Mouse (Mus musculus): ENCODE measurements around the gene Rftn2.
A peak's percentile ranks its signal among the peaks of the same experiment; 100 is the strongest.

The Rftn2 gene

GRCm38 (mm10) chr1:55226011-55226857 is at the start of gene Rftn2:
TSS of gene Rftn2 (minus strand) at chr1:55226782.
- DNase-seq (ENCODE audit: low spot score) = no peak

- no peak for DNase-seq (ENCODE audit: low spot score)
Observed at GRCm38 (mm10) chr1:55265447-55265846, 38.9 kb upstream of the Rftn2 start.

DNA sequence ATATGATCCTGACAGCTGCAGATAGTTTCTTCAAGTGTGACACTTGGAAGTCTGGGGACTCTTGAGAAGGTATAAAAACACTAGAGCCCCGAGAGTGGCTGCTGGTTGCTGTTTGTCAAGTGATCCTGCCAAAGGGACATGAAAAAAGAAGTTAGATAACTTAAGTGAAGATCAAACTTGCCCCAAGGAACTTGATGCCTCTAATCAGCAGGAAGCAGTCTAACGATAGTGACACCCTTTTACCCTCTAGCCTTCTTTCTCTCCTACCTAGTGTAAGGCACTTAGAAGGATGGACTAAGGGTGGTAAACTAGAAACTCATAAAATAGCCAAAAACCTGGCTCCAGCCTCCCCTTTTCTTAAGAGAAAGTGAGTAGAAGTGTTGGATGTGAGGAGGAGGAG is 37.8 kb upstream of the Rftn2 start:
- DNase-seq (ENCODE audit: low spot score) = no peak

DNA sequence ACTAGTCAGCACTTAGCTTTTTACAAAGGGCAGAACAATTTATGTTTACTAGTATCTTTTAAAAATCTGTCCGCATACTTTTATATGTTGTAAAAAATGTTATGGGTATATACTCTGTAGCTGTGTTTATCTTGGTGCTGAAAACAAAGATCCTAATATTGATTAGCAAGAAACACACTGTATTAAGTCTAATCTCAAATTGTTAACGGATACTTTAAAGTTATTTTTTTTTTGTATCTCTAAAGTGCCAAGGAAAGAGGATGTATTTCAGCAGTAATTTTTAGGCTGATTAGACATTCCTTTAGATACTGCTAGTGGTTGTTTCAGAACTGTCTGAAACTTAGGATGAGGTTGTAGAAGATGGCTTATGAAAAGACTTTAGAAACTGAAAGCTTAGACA is 19.8 kb upstream of the Rftn2 start:
- DNase-seq (ENCODE audit: low spot score) = no peak

DNA sequence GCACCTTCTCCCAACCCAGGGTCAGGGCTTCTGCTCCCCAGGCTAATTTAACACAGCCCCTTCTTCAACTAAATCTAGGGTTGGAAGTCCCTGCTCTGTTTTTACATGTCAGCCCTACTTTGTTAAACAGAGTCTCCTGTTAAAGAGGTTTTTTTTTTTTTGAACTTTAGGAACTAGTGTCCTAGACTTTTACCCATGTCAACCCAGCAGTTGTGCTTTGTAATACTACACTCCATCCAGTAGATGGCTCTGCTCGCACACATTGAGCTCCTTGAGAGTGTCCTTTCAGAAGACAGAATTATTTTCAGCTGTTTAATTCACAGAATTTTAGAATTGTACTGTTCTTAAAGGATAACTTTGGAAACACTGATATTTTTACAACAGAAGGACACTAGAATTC is 12.7 kb upstream of the Rftn2 start:
- DNase-seq (ENCODE audit: low spot score) = peak; percentile 39

- DNase-seq (ENCODE audit: low spot score) = no peak
Observed at GRCm38 (mm10) chr1:55238496-55238895, 11.9 kb upstream of the Rftn2 start.

GRCm38 (mm10) chr1:55237643-55238161 is 11.1 kb upstream of the Rftn2 start:
- DNase-seq (ENCODE audit: low spot score) = no peak

- peak; percentile 74 for DNase-seq (ENCODE audit: low spot score)
Observed at GRCm38 (mm10) chr1:55236890-55237642, 10.5 kb upstream of the Rftn2 start, which contains the start of gene Mars2. TSS of gene Mars2 (plus strand) at chr1:55237177.

DNA sequence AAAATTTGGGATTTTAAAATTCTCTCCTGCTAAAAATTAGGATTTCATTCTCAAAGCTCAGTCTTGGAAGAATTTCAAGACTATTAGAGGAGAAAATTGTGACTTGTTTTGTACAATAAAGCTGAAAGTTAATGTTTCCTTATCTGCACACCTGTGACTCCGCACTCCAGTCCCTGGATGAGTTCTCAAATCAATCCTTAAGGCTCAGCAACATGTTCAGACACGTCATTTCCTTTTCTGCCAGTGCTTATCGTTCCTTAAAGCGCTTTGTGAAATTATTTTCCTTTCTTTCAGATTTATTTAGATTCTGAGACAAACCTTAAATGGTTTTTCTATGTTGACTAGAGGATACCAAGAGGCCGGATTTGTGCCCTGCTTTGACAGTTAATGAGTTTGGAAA is 9.9 kb upstream of the Rftn2 start:
- no peak for DNase-seq (ENCODE audit: low spot score)

DNA sequence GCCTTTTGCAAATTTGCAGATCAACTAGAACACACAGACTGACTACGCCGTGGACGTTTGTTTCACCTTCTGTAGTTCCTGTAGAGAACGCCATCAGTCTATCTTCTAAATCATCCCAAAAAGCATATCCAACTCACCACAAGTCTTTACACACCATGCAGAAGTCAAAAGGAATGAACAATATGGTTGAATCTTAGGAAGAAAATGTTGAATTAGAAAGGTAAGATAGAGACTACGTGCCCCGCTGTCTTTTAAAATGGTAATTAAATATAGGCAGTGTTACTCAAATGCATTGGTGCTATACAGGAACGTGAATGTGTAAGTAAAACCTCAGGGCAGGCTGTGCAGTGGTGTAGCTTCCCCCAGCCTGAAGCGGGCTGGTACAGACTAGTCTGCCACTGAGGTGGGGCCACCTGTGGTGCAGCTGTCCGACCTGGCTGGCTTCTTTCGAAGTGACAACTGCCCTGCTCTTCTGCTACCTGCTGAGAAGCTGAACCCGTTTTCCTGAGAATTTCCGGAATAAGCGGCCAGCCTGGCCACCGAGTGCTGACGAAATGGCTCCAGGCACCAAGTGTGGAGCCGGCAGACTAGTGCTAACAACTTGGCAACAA is 8.4 kb upstream of the Rftn2 start:
- DNase-seq (ENCODE audit: low spot score) = no peak

GRCm38 (mm10) chr1:55228256-55228884 is 1.8 kb upstream of the Rftn2 start:
- no peak for DNase-seq (ENCODE audit: low spot score)

DNA sequence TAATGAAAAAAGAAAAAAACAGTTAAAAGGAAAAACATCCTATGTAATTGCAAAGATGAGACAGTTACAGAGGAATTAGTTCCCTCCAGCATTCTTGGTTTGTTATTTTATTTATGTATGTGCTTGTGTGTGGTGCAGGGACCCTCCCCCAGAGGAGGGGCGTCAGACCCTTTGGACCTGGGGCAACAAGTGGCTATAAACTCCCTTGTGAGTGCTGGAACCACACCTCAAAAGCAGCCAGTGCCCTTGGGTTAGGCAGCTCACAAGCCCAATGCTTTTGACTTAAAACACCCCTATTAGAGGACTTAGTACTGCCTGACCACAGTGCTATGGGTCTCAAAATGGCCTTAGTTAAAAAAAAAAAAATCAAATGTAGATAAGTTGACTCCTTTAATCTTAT is 794 bp upstream of the Rftn2 start:
- no peak for DNase-seq (ENCODE audit: low spot score)

- DNase-seq (ENCODE audit: low spot score) = no peak
Observed at GRCm38 (mm10) chr1:55225398-55225797, 1.2 kb downstream of the Rftn2 start.

DNA sequence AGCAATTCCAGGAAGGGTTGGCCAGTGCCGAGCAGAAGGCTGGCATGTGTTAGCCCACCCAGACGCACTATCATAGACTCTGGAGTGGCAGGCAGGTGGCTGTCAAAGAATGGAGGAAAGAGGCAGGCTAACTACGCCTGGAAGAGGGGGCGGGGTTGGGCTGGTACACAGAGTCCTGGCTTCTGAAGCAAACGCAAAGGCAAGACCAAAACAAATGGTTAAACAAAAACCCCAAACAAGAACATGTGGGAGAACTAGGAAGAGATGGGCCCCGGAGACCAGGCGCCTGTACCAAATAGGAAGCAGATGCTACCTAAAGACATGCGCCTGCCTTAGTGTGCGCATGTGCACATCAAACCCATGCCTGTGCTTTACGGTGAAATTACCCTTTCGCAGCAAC is 2.5 kb downstream of the Rftn2 start:
- DNase-seq (ENCODE audit: low spot score) = no peak

DNA sequence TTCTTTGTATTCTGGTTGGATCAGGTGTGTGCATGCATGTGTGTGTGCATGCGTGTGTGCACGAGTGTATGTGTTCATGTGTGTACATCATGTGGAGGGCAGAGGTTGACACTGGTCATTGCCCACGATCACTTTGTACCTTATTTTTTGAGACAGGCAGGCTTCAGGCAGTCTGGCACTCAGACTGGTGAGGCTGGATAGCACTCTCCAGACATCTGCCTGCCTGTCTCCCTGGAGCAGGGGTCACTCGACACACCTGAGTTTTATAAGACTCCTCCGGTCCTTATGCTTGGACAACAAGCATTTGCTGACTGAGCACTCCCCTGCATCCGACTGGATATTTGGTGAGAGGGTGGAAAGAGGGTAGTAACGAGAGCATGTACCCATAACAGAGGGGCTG is 3.6 kb downstream of the Rftn2 start:
- DNase-seq (ENCODE audit: low spot score) = no peak

DNA sequence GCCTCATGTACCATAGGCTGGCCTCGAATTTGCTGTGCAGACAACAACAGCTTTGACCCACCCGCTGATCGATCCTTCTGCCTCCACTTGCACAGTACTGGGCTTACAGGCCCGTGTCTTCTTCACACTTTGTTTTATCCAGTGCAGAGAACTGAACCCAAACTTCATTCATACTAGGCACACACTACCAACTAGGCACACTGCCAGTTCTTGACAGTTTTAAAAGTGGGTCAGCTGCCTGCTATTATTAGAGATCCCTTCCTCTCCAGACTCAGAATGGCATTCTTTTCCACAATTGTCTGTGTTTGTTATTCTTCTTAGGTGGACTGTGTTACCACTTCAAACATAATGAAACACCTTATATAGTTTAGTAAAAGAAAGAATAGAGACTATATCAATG is 5.2 kb downstream of the Rftn2 start:
- DNase-seq (ENCODE audit: low spot score) = no peak

- DNase-seq (ENCODE audit: low spot score) = no peak
Observed at GRCm38 (mm10) chr1:55217191-55217590, 9.4 kb downstream of the Rftn2 start.

- no peak for DNase-seq (ENCODE audit: low spot score)
Observed at GRCm38 (mm10) chr1:55215185-55215813, 11.3 kb downstream of the Rftn2 start.

DNA sequence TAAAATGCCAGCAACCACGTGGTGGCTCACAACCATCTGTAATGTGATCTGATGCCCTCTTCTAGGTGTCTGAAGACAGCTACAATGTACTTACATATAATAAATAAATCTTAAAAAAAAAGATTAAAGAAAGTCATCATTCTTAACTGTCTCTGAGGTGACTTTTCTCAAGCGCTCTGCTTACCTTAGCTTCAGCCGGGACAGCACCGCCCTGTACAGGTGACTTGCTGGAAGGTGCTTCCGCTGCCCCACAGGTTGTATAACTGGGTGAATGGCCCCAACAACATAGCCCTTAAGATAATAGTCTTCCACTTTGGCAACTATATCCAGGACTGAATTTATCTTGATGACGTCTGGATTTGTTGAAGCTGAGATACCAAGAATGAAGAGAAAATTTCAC is 12.6 kb downstream of the Rftn2 start:
- DNase-seq (ENCODE audit: low spot score) = no peak

DNA sequence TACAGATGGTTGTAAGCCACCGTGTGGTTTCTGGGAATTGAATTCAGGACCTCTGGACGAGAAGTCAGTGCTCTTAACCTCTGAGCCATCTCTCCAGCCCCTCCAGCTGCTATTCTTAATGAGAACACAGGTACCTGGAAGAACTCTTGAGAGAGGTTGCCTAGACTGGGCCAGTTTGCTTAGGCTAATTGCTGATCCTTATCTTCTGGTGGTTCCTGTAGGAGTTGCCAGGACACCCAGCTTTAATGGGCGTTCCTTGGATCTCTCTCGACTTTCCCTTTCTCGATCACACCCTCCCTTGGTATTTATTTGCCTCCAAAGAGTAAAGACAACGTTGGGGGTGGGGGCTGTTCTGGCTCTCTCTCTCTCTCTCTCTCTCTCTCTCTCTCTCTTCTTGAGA is 13.1 kb downstream of the Rftn2 start:
- no peak for DNase-seq (ENCODE audit: low spot score)

- DNase-seq (ENCODE audit: low spot score) = no peak
Observed at GRCm38 (mm10) chr1:55212771-55213170, 13.8 kb downstream of the Rftn2 start.

DNA sequence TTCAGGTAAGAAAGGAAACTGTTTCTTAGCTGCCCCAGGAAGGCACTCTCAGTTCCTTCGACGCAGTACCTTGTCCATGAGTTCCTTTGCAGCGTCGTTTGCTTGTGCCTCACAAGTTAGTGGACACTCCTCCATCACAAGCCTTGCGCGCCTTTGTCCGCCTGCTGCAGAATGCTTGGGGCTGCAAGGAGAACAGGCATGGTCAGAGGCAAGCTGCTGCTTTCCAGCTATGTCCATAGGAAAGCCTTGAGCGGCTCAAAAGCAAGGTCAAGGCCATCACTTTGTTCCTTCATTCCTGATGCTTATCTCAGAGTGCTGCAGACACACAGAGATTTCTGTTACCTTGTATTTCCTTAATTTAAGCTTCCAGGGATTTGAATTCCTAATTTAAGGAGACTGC is 15.5 kb downstream of the Rftn2 start:
- DNase-seq (ENCODE audit: low spot score) = no peak

All from layer of hippocampus, adult 9-10 months (tissue).